Mouse (Mus musculus) myocyte (in vitro differentiated cells): ENCODE data around the gene Focad.

Experiments used
- CEBPB ChIP-seq: IDR thresholded peaks from 2 replicates; pipeline ENCODE4 v1.6.1; 2011; ENCODE audit warnings: mild to moderate bottlenecking, moderate library complexity; ENCODE audit not compliant: poor library complexity, insufficient read depth, severe bottlenecking
- E2F4 ChIP-seq: IDR thresholded peaks from one replicate; pipeline ENCODE4 v1.6.1; 2011; ENCODE audit warnings: mild to moderate bottlenecking, control low read depth, moderate library complexity; ENCODE audit not compliant: insufficient read depth
- MAX ChIP-seq: IDR thresholded peaks from one replicate; pipeline ENCODE4 v1.6.1; 2011; ENCODE audit warnings: low read depth, mild to moderate bottlenecking, control low read depth
- MYOD1 ChIP-seq, 3 experiments: IDR thresholded peaks; one replicate each; pipeline ENCODE4 v1.6.1; 2011; ENCODE audit warnings: control low read depth in 2 of 3, low read depth in 2 of 3, mild to moderate bottlenecking in 2 of 3, moderate library complexity in 1 of 3; ENCODE audit not compliant: insufficient read length in 2 of 3, control insufficient read depth in 1 of 3
- POLR2A ChIP-seq: IDR thresholded peaks from one replicate; pipeline ENCODE4 v1.6.1; 2011; ENCODE audit warnings: low read depth, mild to moderate bottlenecking, control low read depth, moderate library complexity; ENCODE audit not compliant: insufficient read length
- POLR2AphosphoS2 ChIP-seq: IDR thresholded peaks from one replicate; pipeline ENCODE4 v1.6.1; 2011; ENCODE audit warnings: low read depth, control low read depth; ENCODE audit not compliant: insufficient read length
- REST ChIP-seq: IDR thresholded peaks from one replicate; pipeline ENCODE4 v1.6.1; 2011; ENCODE audit warnings: mild to moderate bottlenecking, control low read depth, moderate library complexity; ENCODE audit not compliant: insufficient read depth, insufficient read length
- SRF ChIP-seq: IDR thresholded peaks from one replicate; pipeline ENCODE4 v1.6.1; 2011; ENCODE audit warnings: low read depth; ENCODE audit not compliant: control insufficient read depth, insufficient read length
- TCF12 ChIP-seq: IDR thresholded peaks from one replicate; pipeline ENCODE4 v1.6.1; 2011; ENCODE audit warnings: mild to moderate bottlenecking, control low read depth; ENCODE audit not compliant: poor library complexity, insufficient read depth, severe bottlenecking
- TCF3 ChIP-seq: IDR thresholded peaks from one replicate; pipeline ENCODE4 v1.6.1; 2011; ENCODE audit warnings: low read depth, control low read depth; ENCODE audit not compliant: insufficient read length
- USF1 ChIP-seq: IDR thresholded peaks from one replicate; pipeline ENCODE4 v1.6.1; 2011; ENCODE audit warnings: low read depth, mild to moderate bottlenecking, control low read depth, moderate library complexity

DNA sequence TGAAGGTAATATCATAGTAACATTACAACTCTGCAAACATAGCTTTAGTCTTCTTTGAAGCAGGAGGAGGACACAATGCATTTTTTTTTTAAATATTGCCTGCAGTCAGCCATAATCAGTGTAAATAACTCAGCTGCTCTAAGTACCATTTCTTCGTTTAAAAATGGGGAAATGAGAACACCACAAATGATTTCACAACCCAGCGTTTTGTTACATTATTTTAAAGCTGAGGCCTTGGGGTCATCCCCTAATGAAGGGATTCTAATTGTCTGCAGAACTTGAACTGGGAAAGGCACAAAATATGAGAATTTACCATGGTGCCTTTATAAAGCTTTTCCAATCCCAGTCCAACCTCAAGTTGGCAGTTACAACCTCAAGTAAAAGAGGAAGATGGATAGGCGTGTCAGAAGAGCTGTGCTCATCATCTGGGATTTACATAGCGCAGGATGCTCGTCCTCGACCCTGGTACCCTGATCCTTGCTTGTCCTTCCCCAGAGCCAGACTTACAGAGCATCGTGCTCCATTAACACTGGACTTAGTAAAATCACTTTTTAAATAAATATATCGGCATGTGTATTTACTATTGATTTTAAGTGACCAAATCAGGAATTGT, 338.1 kb downstream of the Focad start:
- TF ChIP-seq POLR2A, result no peak
- TF ChIP-seq POLR2AphosphoS2, result no peak
- no peak for TF ChIP-seq MYOD1 (IDR thresholded peaks at IDR 0.05; ENCODE audit: control insufficient read depth in 1 of 3, insufficient read length in 2 of 3, low read depth in 2 of 3)
- no peak for TF ChIP-seq USF1
- TF ChIP-seq MAX, result no peak
- no peak for TF ChIP-seq REST
- no peak for TF ChIP-seq E2F4
- TF ChIP-seq CEBPB, result no peak
- no peak for TF ChIP-seq SRF
- no peak for TF ChIP-seq TCF12
- no peak for TF ChIP-seq TCF3
